Mouse (Mus musculus) large intestine, adult 2 months (tissue): ENCODE results near the gene Spata21. TPM values are rescaled to one million over a fixed set of nuclear protein-coding genes. Genes with fewer than 3 reads are reported as not detected.
"Not testable (repeated sequence)": the region's sequence is repeated elsewhere in the genome, so short reads cannot be mapped to it uniquely, and the experiment has no call there.

ENCODE experiments used
- DNase-seq: peaks from one replicate; pipeline ENCODE4 v3.0.0-alpha.2; 2012; ENCODE audit warnings: low read depth, low spot score
- WGBS: fragments of 180-500 bp; shearing (Covaris S2); methylation state at CpG from one replicate; pipeline ENCODE4 v1.1.7; 2018; 5-methylcytosine and 5-hydroxymethylcytosine counted together
- polyA plus RNA-seq: library from polyadenylated mRNA; depleted of rRNA; stranded (reverse); fragments of >200 nt; gene quantifications from 2 replicates; pipeline ENCODE4 v1.2.3, GENCODE M21; 2012

Spata21 gene
- polyA plus RNA-seq, 1 experiment: not detected

GRCm38 (mm10) chr4:141120700-141121099 lies 32.6 kb downstream of the Spata21 start:
- DNase-seq: no peak
- 44% methylated on average over 11 of the region's 11 CpGs for WGBS

DNA sequence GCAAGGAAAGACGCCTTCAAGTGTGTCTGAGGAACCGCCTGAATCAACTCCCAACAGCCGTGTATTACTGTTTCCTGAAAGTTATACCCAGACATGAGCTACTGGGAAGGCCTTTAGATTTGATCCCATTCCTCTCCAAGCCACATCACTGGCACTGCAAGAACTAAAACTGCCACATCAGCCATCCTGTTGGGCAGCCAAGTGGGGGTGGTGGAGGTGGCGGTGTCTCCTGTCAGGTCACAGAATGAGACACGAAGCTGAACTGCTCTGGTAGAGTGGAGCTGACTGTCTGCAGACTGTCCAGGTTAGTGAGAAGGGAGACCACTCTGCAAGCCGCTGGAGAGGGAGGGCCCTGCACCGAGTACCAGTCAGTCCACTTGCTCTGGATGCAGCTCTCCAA lies 34.5 kb downstream of the Spata21 start:
- 68% methylated on average over 7 of the region's 7 CpGs for WGBS
- DNase-seq: no peak

DNA sequence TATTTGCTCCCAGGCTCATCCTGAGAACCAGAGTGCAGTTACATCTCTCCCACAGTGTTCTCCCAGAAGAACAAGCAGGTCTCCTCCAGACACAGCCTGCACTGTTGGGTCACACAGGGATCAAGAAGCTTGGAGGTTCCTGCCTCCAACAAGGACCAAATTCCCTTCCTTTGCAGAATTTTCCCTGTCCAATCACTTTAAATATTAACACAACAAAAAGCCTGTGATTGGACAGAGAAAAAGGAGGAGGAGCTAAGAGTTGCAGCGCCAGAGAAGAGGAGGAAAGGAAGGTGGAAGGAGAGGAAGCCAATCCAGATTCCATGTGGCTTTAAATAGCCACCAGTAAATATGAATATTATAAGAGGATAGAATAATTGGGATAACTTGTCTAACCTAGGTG lies 34.9 kb downstream of the Spata21 start:
- WGBS: 22% methylated on average over 1 of the region's 1 CpGs

GRCm38 (mm10) chr4:141129190-141129710 lies 41.1 kb downstream of the Spata21 start:
- DNase-seq: no peak
- 11% methylated on average over 6 of the region's 6 CpGs for WGBS

More for the DNA sequence above, 34.9 kb downstream of the Spata21 start:
- no peak for DNase-seq

- no peak for DNase-seq
- 27% methylated on average over 6 of the region's 6 CpGs for WGBS
Measured at GRCm38 (mm10) chr4:141130704-141131342, 42.7 kb downstream of the Spata21 start.

DNA sequence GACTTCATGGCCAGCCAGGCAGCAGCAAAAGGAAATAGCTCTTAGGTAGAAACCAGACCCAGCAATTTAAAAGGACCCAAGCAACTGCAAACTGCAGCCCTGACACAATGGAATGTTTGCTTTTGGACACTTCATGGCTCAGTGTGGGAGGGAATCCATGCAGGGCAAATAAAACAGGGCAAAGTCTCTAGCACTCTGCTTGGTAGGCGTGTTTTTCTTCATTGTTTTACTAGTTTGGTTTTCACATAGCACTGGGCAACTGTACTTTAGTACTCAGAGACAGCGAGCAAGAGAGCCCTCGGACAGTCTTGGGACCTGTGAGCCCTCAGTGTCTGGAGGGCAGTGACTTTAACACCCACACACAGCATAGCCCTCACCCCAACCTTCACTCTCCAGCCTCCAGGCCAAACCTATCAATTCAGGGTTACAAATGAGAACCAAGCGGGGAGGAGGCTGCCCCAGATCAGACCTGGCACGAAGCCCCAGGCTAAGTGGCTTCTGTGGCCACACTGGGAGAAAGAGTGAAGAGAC lies 43.5 kb downstream of the Spata21 start:
- no peak for DNase-seq

DNA sequence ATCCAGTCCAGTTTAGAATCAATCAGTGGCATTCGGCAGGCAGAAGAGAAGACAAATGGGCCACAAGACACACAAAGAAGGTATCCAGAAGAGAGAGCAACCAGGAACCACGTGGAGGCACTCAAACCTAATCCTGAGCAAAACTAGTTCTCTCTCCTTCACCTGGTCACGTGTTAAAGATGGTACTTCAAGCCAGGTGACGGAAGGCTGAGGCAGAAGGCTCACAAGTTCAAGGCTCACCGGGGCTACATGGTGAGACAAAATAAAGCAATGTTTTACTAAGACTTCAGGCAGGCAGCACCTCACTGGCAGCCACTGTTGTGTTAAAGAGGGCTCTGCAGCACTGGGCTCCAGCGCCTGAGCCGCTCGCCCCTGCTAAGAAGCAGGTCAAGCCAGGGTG lies 44.1 kb downstream of the Spata21 start:
- 35% methylated on average over 8 of the region's 8 CpGs for WGBS
- DNase-seq: no peak

More for the DNA sequence above, 43.5 kb downstream of the Spata21 start:
- whole genome bisulfite sequencing: 15% methylated on average over 5 of the region's 5 CpGs

DNA sequence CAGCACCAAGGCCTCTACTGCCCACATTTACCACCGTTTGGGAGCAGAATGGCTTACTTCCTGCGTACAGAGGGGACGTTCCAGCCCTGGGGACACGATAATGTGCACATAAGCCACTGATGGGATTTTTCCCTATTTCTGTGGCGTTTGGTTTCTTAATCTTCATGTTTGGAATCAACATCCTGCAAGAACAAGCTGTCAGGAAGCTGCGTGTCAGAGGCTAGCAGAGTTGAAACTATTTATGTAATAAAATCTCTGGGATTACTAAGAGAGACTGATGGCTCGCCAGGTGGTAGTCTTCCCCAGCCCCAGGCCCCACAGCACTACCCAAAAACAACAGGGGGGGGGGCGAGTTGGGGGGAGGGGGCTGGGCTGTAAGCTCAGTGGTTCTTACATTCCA lies 45.1 kb downstream of the Spata21 start:
- WGBS: 21% methylated on average over 8 of the region's 8 CpGs
- DNase-seq: no peak

DNA sequence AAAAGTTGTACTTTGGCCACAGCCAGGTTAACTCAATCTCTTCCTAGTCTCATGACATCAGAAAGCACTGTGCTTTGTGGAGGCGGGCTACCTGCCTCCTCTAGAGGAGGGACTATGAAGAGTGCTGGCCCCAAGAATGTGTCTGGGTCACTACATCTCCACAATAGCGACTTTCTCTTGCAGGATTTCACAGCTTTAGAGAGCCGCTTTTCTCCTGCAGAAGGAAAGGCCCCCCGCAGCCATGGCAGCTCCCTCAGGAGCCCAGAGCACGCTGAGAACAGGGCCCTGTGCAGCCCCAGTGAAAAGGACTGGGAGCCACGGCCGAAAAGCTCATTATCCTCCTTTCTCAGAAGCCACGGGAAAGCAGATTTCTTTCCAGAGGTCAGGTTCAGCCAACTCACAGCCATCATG lies 45.9 kb downstream of the Spata21 start:
- no peak for DNase-seq
- 25% methylated on average over 8 of the region's 8 CpGs for WGBS

GRCm38 (mm10) chr4:141134751-141135530 lies 46.8 kb downstream of the Spata21 start:
- no peak for DNase-seq
- 19% methylated on average over 20 of the region's 20 CpGs for WGBS

GRCm38 (mm10) chr4:141136126-141136525 lies 48.0 kb downstream of the Spata21 start:
- no peak for DNase-seq
- 46% methylated on average over 7 of the region's 7 CpGs for WGBS

GRCm38 (mm10) chr4:141137740-141138139 lies 49.6 kb downstream of the Spata21 start:
- not testable (repeated sequence) for DNase-seq
- WGBS: 9% methylated on average over 3 of the region's 3 CpGs

GRCm38 (mm10) chr4:141138425-141139115 lies 50.4 kb downstream of the Spata21 start:
- under 1% methylated on average over 29 of the region's 29 CpGs for WGBS
- no peak for DNase-seq

DNA sequence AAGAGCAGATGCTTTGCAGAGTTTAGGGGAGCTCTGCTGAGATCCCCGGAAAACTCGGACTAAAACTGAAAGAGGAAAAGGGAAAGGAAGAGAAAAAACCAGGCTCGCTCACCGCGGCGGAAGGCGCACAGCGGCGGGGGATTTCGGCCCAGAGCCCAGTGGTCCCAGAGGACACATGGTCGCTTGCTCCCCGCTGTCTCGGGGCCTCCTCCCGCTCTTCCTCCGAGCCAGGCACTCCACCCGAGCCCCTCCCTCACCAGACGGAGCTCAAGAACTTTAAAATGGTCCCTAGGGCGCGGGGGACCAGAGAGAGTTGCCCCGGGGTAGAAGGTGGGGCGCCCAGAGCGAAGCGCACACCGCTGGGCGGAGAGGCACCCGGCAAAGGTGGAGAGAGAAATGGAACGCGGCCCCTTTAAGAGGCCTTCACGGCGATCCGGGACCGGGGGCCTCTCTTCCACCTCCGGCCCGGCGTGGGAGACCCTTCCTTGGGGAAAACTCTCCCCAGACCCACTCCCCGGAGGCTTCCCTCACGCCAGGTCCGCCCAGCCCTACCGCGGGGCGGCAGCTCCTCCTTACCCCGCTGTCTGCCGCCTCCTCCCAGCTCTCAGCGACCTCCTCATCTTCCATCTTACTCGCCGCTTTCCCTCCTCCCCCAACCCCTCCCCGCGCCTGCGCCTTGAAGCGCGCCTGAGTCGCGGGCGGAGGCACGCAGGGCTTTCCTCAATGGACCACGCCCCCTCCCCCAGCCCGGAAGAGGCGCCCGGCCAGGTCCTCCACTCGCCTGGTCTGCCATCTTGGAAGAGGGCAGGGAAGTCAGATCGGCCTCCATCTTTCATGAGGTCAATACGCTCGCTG lies 51.2 kb downstream of the Spata21 start, which contains the start of gene Szrd1:
Gene Szrd1, minus strand, starts transcription at position 660 of the 855 bp plus-strand sequence.
- WGBS: 1% methylated on average over 63 of the region's 63 CpGs
- peak; percentile 95 for DNase-seq

DNA sequence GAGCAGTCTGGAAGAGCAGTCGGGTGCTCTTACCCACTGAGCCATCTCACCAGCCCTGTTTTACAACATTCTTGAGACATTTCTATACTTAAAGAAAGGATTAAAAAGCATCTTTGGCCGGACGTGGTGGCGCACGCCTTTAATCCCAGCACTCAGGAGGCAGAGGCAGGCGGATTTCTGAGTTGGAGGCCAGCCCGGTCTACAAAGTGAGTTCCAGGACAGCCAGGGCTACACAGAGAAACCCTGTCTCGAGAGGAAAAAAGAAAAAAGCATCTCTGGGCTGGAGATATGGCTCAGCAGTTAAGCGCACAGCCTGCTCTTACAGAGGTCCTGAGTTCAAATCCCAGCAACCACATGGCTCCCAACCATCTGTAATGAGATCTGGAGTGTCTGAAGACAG lies 52.2 kb downstream of the Spata21 start:
- not testable (repeated sequence) for DNase-seq
- WGBS: 82% methylated on average over 9 of the region's 9 CpGs

GRCm38 (mm10) chr4:141140967-141141366 lies 52.8 kb downstream of the Spata21 start:
- DNase-seq: no peak
- WGBS: 94% methylated on average over 6 of the region's 6 CpGs

DNA sequence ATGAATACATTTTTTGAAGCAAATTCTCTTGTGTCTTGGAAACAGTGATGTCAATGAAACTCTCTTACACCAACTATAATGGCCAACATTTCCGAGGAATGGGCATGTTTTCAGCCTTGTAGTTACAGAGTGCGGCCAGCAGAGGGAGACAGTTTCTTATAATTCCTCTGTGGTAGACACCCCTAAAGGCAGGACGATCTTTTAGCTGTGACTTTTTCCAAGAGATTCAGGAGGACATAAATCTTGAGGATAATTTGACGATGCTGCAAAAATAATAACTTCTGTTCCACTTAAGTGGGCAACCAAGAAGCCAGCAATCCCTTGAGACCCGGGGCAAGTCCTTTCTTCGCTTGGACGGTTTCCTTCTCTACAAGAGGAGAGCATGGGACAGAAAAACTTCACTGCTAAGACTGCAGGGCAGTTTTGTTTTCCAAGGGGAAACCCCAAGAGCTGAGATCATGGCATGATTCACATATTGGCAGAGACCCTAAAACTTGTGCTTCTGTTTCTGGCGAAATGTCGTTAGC lies 54.2 kb downstream of the Spata21 start:
- 8% methylated on average over 9 of the region's 9 CpGs for whole genome bisulfite sequencing
- no peak for DNase-seq

DNA sequence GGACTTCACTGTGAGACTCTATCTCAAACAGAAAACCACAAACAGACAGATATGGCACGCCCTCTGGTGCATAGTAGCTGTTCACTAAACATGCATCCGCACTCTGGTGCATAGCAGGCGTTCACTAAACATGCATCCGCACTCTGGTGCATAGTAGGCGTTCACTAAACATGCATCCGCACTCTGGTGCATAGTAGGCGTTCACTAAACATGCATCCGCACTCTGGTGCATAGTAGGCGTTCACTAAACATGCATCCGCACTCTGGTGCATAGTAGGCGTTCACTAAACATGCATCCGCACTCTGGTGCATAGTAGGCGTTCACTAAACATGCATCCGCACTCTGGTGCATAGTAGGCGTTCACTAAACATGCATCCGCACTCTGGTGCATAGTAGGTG lies 57.0 kb downstream of the Spata21 start:
- 94% methylated on average over 13 of the region's 16 CpGs for WGBS
- DNase-seq: not testable (repeated sequence)
